Mouse (Mus musculus) neural tube, embryonic 14.5 days (tissue): Measurements from ENCODE around the gene Ttc21a. TPM values are rescaled to one million over a fixed set of nuclear protein-coding genes. Genes with fewer than 3 reads are reported as not detected.

Source experiments
- ATAC-seq: fragments of 200-750 bp; cut with Nextera tagmentation; 2 replicates; pipeline ENCODE4 v1.8.0; 2017; ENCODE audit warnings: low read depth, mild to moderate bottlenecking, moderate TSS enrichment, moderate library complexity
- H3K27ac ChIP-seq: fragments of 300-500 bp; sonication (generic); 2 replicates; pipeline ENCODE4 v1.5.1; 2014; ENCODE audit warnings: low read depth, mild to moderate bottlenecking, control low read depth, low read length, moderate library complexity, mixed read lengths
- H3K27me3 ChIP-seq: fragments of 300-500 bp; sonication (generic); 2 replicates; pipeline ENCODE4 v1.6.1; 2014; ENCODE audit warnings: low read length; ENCODE audit not compliant: control insufficient read depth, insufficient read depth
- H3K36me3 ChIP-seq: fragments of 300-500 bp; sonication (generic); 2 replicates; pipeline ENCODE4 v1.6.1; 2014; ENCODE audit warnings: low read length, mixed read lengths; ENCODE audit not compliant: control insufficient read depth, insufficient read depth
- H3K4me1 ChIP-seq: fragments of 300-500 bp; sonication (generic); 2 replicates; pipeline ENCODE4 v1.6.1; 2014; ENCODE audit warnings: low read length; ENCODE audit not compliant: control insufficient read depth, insufficient read depth
- H3K4me2 ChIP-seq: fragments of 300-500 bp; sonication (generic); 2 replicates; pipeline ENCODE4 v1.6.1; 2014; ENCODE audit warnings: mild to moderate bottlenecking, low read depth, low read length, control low read depth
- H3K4me3 ChIP-seq: fragments of 300-500 bp; sonication (generic); 2 replicates; pipeline ENCODE4 v1.5.1; 2014; ENCODE audit warnings: low read depth, low read length, control low read depth, mixed read lengths
- H3K9ac ChIP-seq: fragments of 300-500 bp; sonication (generic); replicated peaks from 2 replicates; pipeline ENCODE4 v1.6.1; 2014; ENCODE audit warnings: low read depth, mild to moderate bottlenecking, control low read depth, low read length, mixed read lengths
- H3K9me3 ChIP-seq: fragments of 300-500 bp; sonication (generic); 2 replicates; pipeline ENCODE4 v1.6.1; 2016; ENCODE audit warnings: low read length; ENCODE audit not compliant: control insufficient read depth
- WGBS: fragments of 180-500 bp; shearing (Covaris S2); extraction: QIAGEN DNeasy Blood & Tissue Kit; methylation state at CpG from one replicate; pipeline ENCODE4 v1.1.7; 2014; 5-methylcytosine and 5-hydroxymethylcytosine counted together
- polyA plus RNA-seq: library from polyadenylated mRNA; unstranded; fragments of >200 nt; fragmentation: Nextera tagmentation; extraction: Ambion mirVana; gene quantifications from 2 replicates; pipeline ENCODE4 v1.2.1, GENCODE M21; 2014

Gene Ttc21a
- polyA plus RNA-seq, 1 experiment from 2014 or later = 0.74 TPM

- peak overlapping the region; percentile 89 for H3K4me2 ChIP-seq
- peaks cover 24% of the 10 kb centered on the region for H3K4me1 ChIP-seq
- no peak overlapping the region for H3K27ac ChIP-seq
- H3K36me3 ChIP-seq = no peaks in the 10 kb centered on the region
- whole genome bisulfite sequencing = 1% methylated on average over 45 of the region's 48 CpGs
- peaks cover 9% of the 10 kb centered on the region for H3K27me3 ChIP-seq
- H3K9me3 ChIP-seq = no peaks in the 10 kb centered on the region
- H3K4me3 ChIP-seq = peak overlapping the region; percentile 50
- ATAC-seq = 0 out of 2 replicates have a peak, but pooled peaks have one; percentile 1
- H3K9ac ChIP-seq = peak overlapping the region; percentile 54
Measured at GRCm38 (mm10) chr9:119982956-119983551, 45.6 kb downstream of the Ttc21a start.

DNA sequence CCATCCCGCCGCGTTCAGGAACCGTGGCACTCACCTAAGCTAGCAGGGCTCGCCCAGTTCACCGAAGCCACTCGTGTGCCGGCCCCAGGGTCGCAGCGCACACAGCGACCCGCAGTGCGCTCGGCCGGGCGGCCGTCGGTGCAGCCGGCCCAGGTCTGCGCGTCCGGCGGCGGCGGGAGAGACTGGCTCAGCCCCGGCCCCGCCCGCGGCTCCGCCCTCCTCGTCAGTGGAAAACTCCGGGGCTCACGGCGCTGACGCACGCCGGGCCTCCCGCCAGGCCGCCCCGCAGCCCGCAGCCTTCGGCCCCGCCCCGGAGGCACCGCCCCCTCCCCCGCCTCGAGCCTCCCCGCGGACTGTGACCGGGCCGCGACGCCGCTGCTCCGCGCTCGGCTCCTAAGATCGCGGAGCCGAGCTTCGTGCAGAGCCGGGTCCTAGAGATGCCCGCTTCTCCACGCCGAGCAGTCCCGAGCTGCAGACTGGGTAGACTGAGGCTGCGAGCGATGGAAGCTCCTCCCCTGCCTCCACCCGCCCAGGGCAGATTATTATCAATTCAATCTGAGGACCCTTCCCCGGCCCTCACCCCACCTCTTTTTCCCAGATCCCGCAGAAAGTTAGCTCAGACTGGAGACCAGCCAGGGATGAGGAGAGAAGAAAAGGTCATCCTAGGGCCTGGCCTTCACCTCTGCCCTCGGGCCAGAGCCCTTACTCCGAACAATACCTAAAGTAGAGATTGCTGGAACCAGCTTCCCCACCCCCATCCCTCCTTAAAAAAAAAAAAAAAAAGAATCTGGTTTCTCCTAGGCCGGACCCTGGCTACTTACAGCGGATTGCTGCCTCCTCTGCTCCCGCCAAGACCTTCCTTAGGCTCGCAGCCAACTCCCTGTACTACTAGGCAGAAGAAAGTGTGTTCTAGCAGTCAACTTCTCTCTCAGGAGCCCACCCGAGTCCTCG lies 46.5 kb downstream of the Ttc21a start:
- no peak overlapping the region for H3K27ac ChIP-seq
- WGBS = 1% methylated on average over 41 of the region's 79 CpGs
- ATAC-seq = peak; percentile 73

DNA sequence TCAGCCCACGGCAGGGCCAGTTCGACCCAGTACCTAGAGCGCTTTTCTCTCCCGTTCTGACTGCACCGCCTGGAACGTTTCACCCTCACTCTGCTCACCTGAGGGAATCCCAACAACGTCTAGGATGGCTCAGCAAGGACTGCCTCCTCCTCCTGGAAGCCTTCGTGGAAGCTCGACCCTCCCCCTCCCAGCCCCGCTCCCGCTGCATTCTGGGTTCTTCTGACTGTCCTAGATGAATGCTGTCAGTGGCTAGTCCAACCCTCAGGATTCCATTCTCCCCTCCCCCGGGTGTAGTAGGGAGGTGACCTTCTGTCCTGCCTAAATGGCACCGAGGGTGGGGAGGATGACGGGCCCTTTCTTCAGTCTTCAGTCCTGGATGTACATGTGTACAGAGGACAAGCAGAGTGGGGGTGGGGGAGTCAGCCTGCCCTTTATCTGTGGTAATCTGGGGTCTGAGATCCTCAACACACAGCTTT lies 47.2 kb downstream of the Ttc21a start, which contains the start of gene Csrnp1:
Gene Csrnp1, minus strand, starts transcription at position 123 of the 476 bp plus-strand sequence.
- Histone ChIP-seq H3K36me3 (no peaks in the 10 kb centered on the region), H3K27me3 (peaks cover 9% of the 10 kb centered on the region), H3K4me2 (peak within 1 kb of the TSS; percentile 89), H3K4me3 (peak within 1 kb of the TSS; percentile 50), H3K4me1 (peaks cover 24% of the 10 kb centered on the region), H3K27ac (no peak within 1 kb of the TSS), H3K9ac (peak within 1 kb of the TSS; percentile 54), H3K9me3 (no peaks in the 10 kb centered on the region)
- ATAC-seq = no peak
- WGBS = 7% methylated on average over 14 of the region's 14 CpGs

More for the DNA sequence above, 46.5 kb downstream of the Ttc21a start:
- Histone ChIP-seq H3K27me3 (peaks cover 9% of the 10 kb centered on the region), H3K9ac (peak overlapping the region; percentile 54), H3K9me3 (no peaks in the 10 kb centered on the region), H3K4me1 (peaks cover 24% of the 10 kb centered on the region), H3K4me3 (peak overlapping the region; percentile 50), H3K36me3 (no peaks in the 10 kb centered on the region), H3K4me2 (peak overlapping the region; percentile 89)

GRCm38 (mm10) chr9:119985881-119986574 lies 48.6 kb downstream of the Ttc21a start:
- 68% methylated on average over 10 of the region's 10 CpGs for whole genome bisulfite sequencing
- Histone ChIP-seq H3K36me3 (no peaks in the 10 kb centered on the region), H3K27ac (no peak overlapping the region), H3K9me3 (no peaks in the 10 kb centered on the region), H3K9ac (no peak overlapping the region), H3K4me1 (peaks cover 19% of the 10 kb centered on the region), H3K4me3 (no peak overlapping the region), H3K4me2 (no peak overlapping the region), H3K27me3 (peaks cover 9% of the 10 kb centered on the region)
- no peak for ATAC-seq

- no peak overlapping the region for H3K4me2 ChIP-seq
- H3K27ac ChIP-seq = no peak overlapping the region
- peaks cover 3% of the 10 kb centered on the region for H3K27me3 ChIP-seq
- ATAC-seq = no peak
- WGBS = 46% methylated on average over 7 of the region's 7 CpGs
- H3K36me3 ChIP-seq = no peaks in the 10 kb centered on the region
- H3K4me1 ChIP-seq = 0 out of 2 replicates have a peak, but pooled peaks cover under 1% of the 10 kb centered on the region
- no peak overlapping the region for H3K9ac ChIP-seq
- H3K9me3 ChIP-seq = no peaks in the 10 kb centered on the region
- no peak overlapping the region for H3K4me3 ChIP-seq
Measured at GRCm38 (mm10) chr9:119988304-119988703, 50.9 kb downstream of the Ttc21a start.

DNA sequence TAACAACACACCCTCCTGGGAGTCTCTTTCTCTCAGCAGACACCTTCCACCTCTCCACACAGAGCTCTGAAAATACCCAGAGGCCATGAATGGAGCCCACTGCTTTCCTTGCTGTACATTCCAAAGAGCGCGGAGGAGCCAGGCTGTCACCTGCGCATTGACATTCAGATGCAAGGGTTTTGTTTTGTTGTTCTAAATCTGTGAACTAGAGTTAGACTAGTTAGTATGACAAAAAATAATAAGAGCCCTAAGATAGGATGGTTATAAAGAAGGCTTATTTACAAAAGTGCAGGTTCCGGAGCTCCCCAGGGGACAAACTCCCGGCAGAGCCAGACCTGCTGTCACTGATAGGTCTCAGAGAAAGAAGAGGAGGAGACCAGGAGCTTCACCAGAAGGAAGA lies 53.9 kb downstream of the Ttc21a start:
- 28% methylated on average over 5 of the region's 5 CpGs for WGBS

GRCm38 (mm10) chr9:119993092-119993844 lies 55.9 kb downstream of the Ttc21a start:
- WGBS = 85% methylated on average over 10 of the region's 10 CpGs
- Histone ChIP-seq H3K9me3 (no peaks in the 10 kb centered on the region), H3K27ac (no peak overlapping the region), H3K4me2 (no peak overlapping the region), H3K27me3 (no peaks in the 10 kb centered on the region), H3K36me3 (no peaks in the 10 kb centered on the region), H3K9ac (no peak overlapping the region), H3K4me1 (no peaks in the 10 kb centered on the region), H3K4me3 (no peak overlapping the region)
- no peak for ATAC-seq

More for the DNA sequence above, 53.9 kb downstream of the Ttc21a start:
- no peak for ATAC-seq
- H3K9me3 ChIP-seq = no peaks in the 10 kb centered on the region
- no peak overlapping the region for H3K9ac ChIP-seq
- no peak overlapping the region for H3K27ac ChIP-seq
- no peaks in the 10 kb centered on the region for H3K36me3 ChIP-seq
- no peak overlapping the region for H3K4me2 ChIP-seq
- no peaks in the 10 kb centered on the region for H3K27me3 ChIP-seq
- H3K4me3 ChIP-seq = no peak overlapping the region
- no peaks in the 10 kb centered on the region for H3K4me1 ChIP-seq

DNA sequence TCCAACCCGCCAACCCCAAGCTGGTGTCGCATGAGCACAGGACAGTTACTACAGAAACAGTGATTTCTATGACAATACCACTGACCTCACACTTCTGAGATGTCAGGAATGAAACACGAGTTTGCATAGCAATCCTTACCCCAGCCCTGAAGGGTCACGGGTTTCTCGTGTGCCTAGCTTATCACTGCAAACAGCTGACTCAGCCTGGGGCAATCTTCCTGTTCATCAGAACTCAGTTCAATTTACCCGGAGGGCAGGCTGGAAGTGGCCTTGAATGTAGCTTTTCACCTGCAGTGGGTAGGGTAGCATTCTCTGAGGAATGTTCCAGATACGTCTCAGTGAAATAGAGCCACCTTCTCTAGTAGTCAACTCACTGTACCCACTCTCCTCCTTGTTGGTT lies 56.8 kb downstream of the Ttc21a start:
- Histone ChIP-seq H3K9ac (no peak overlapping the region), H3K4me3 (no peak overlapping the region), H3K4me2 (no peak overlapping the region), H3K4me1 (no peaks in the 10 kb centered on the region), H3K27me3 (no peaks in the 10 kb centered on the region), H3K27ac (no peak overlapping the region), H3K9me3 (no peaks in the 10 kb centered on the region), H3K36me3 (no peaks in the 10 kb centered on the region)
- 79% methylated on average over 7 of the region's 7 CpGs for WGBS
- no peak for ATAC-seq
